Mouse (Mus musculus) CH12.LX (cell line): Measurements from ENCODE around the gene Tex264.

ENCODE experiments used
- CHD1 ChIP-seq: IDR thresholded peaks from 2 replicates; pipeline ENCODE4 v1.6.1; 2012; ENCODE audit warnings: low read depth, low read length, improper control_type of control experiment, inconsistent platforms
- CTCF ChIP-seq, 2 experiments: IDR thresholded peaks in 1 of 2; conservative IDR thresholded peaks in 1 of 2; 2 replicates each; pipeline ENCODE4 v1.5.1; 2011 to 2012; ENCODE audit warnings: low read depth in 2 of 2, low read length in 2 of 2, improper control_type of control experiment in 1 of 2, inconsistent platforms in 1 of 2, mild to moderate bottlenecking in 1 of 2, moderate library complexity in 1 of 2
- JUN ChIP-seq: IDR thresholded peaks from 2 replicates; pipeline ENCODE4 v1.6.1; 2011; ENCODE audit warnings: low read depth, mild to moderate bottlenecking, low read length, improper control_type of control experiment, moderate library complexity; ENCODE audit not compliant: insufficient read depth
- NELFE ChIP-seq: IDR thresholded peaks from 2 replicates; pipeline ENCODE4 v1.6.1; 2011; ENCODE audit warnings: low read depth, low read length, improper control_type of control experiment
- RCOR1 ChIP-seq: conservative IDR thresholded peaks from 2 replicates; pipeline ENCODE4 v1.6.1; 2012; ENCODE audit warnings: low read depth, mild to moderate bottlenecking, inconsistent platforms, low read length, improper control_type of control experiment
- TCF12 ChIP-seq: IDR thresholded peaks from 2 replicates; pipeline ENCODE4 v1.6.1; 2014; ENCODE audit warnings: low read depth, mild to moderate bottlenecking, inconsistent platforms, low read length, improper control_type of control experiment
- USF1 ChIP-seq: IDR thresholded peaks from 2 replicates; pipeline ENCODE4 v1.6.1; 2014; ENCODE audit warnings: low read depth, mild to moderate bottlenecking, inconsistent platforms, low read length, improper control_type of control experiment

- TF ChIP-seq JUN = no peak
- TF ChIP-seq RCOR1 = no peak
- no peak for TF ChIP-seq NELFE
- no peak for TF ChIP-seq CHD1
- no peak for TF ChIP-seq CTCF (conservative IDR thresholded peaks at IDR 0.05 in 1 of 2, IDR thresholded peaks at IDR 0.05 in 1 of 2; ENCODE audit: low read depth in 2 of 2, low read length in 2 of 2)
- no peak for TF ChIP-seq USF1
- no peak for TF ChIP-seq TCF12
Measured at GRCm38 (mm10) chr9:106655884-106656720, 29.6 kb downstream of the Tex264 start, which contains the start of gene Grm2.
